Mouse (Mus musculus) liver, adult (tissue): ENCODE data around the gene 1110017D15Rik.

Source experiments
- GATA4 ChIP-seq: IDR thresholded peaks from 2 replicates; pipeline ENCODE4 v1.6.1; 2014; ENCODE audit warnings: mild to moderate bottlenecking, low read length; ENCODE audit not compliant: insufficient replicate concordance

1110017D15Rik gene

DNA sequence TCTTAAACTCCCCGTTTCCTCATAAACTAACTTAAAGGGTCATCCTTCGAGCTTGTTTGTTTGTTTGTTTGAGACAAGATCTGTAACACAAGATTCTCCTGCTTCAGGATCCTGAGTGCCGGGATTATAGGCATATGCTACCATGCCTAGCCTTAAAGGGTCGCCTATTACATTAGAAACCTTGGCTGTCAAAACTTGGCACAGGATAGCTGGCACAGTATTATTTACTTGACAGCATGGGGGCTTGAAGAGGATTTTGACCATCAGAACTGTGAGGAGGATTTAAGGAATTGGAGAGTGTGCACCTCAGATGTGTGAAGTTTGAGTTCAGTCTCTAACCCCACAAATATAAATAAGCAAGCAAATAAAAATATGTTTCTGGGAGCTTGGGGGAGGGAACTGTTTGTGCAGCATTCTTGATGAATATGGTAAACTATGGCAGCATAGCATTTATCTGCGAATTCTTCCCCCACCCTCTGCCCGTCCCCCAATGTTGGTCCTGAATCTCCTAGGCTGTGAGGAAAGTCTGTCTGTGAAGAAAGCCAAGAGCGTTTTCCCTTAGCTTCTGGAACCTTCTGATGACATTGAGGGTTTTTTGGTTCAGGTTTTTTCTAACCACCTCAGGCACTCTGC, 47.0 kb downstream of the 1110017D15Rik start:
- TF ChIP-seq GATA4, result no peak

- TF ChIP-seq GATA4, result no peak
Measured at GRCm38 (mm10) chr4:41469199-41469598, 47.9 kb downstream of the 1110017D15Rik start.

GRCm38 (mm10) chr4:41468396-41469080, 48.6 kb downstream of the 1110017D15Rik start:
- no peak for TF ChIP-seq GATA4

DNA sequence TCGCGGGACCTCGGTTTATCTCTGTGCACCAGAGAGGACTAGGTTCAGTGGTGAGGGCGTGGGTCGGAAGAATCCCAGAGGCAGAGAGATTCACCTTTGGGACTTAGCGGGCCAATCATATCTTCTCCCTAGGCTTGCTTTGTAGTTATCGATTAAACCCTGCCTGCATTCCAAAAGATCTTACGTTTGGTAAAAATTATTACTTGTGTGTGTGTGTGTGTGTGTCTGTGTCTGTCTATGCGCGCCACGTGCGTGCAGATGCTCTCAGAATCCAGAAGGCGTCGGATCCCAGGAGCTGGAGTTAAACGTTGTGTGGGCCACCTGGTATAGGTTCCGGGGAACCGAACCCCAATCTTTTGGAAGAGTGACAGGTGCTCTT, 51.9 kb downstream of the 1110017D15Rik start:
- TF ChIP-seq GATA4, result no peak

- TF ChIP-seq GATA4, result no peak
Measured at GRCm38 (mm10) chr4:41464345-41465286, 52.5 kb downstream of the 1110017D15Rik start, which contains the start of the genes Kif24 and Nudt2. Kif24 (minus strand) TSS chr4:41464887. Nudt2 (plus strand) TSS chr4:41465151.

- no peak for TF ChIP-seq GATA4
Measured at GRCm38 (mm10) chr4:41460690-41461089, 56.4 kb downstream of the 1110017D15Rik start.
